Mouse (Mus musculus): ENCODE data around the gene Shc3. TPM values are rescaled to one million over a fixed set of nuclear protein-coding genes. Genes with fewer than 3 reads are reported as not detected.

Gene Shc3
- total and polyA plus RNA-seq, 3 experiments, result 0.15 to 0.40 TPM; not detected in 1

DNA sequence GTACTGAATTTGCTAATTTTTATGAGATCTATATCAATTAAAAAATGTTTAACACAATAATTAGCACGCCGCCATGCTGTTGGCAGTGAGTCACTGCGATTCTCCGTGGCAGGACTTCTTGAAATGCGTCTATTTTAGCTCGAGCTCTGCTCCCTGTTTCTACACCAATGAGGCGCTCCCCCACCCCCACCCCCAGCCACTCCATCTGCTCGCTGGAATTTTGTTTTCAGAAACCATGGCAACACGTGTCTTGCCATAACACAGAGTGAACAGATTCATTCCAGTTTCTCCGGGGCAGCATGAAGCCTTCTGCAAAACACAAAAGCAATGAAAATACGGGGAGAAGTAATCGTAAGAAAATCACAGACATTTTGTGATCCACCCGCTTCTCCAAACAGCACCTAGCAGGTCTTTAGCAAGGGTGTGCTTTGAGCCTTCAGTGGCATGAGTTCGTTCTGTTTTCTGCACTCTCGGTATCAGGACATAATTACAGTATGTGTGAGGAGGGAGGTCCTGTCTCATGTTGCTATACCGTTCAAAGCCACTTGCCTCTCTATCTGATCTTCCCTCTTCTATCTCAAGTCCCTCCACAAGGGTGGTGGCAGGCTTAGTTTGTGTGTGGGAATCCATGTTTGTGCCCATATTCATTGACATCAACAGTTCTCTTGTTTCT is 34.1 kb upstream of the Shc3 start:
- no peak overlapping the region for H3K27ac ChIP-seq (ENCODE audit: insufficient read depth, low read depth)
- peaks cover 5 to 11% of the 10 kb centered on the region in 2 experiments; a peak in 3 of 4 replicates for H3K4me1 ChIP-seq (ENCODE audit: control insufficient read depth in 1 of 2, insufficient read depth in 2 of 2)
- H3K4me3 ChIP-seq (replicated peaks in 1 of 3; ENCODE audit: low read depth in 2 of 3, low read length in 2 of 3, poor library complexity in 1 of 3), result no peak overlapping the region
- no peaks in the 10 kb centered on the region for H3K36me3 ChIP-seq (replicated peaks in 1 of 2; ENCODE audit: control insufficient read depth in 1 of 2, insufficient read depth in 1 of 2, low read length in 1 of 2)
- TF ChIP-seq ZKSCAN1 (IDR thresholded peaks at IDR 0.05; ENCODE audit: borderline replicate concordance, low read depth, low read length) (no peak), NELFE (IDR thresholded peaks at IDR 0.05; ENCODE audit: low read depth, low read length) (no peak), EP300 (IDR thresholded peaks at IDR 0.05; ENCODE audit: low read length) (no peak), MYC (IDR thresholded peaks at IDR 0.05; ENCODE audit: low read depth, low read length) (no peak), HCFC1 (IDR thresholded peaks at IDR 0.05; ENCODE audit: low read depth, low read length) (no peak), RCOR1 (conservative IDR thresholded peaks at IDR 0.05; ENCODE audit: low read depth, low read length) (no peak), SMC3 (IDR thresholded peaks at IDR 0.05; ENCODE audit: low read depth, low read length) (no peak), PAX5 (IDR thresholded peaks at IDR 0.05; ENCODE audit: low read length) (no peak), POLR2AphosphoS2 (IDR thresholded peaks at IDR 0.05; ENCODE audit: low read depth, low read length) (no peak), CTCF (conservative IDR thresholded peaks at IDR 0.05 in 1 of 2, IDR thresholded peaks at IDR 0.05 in 1 of 2; ENCODE audit: low read depth in 2 of 2, low read length in 2 of 2) (no peak), ETS1 (conservative IDR thresholded peaks at IDR 0.05; ENCODE audit: low read depth, low read length) (no peak), JUND (conservative IDR thresholded peaks at IDR 0.05; ENCODE audit: low read depth, low read length) (no peak), MAFK (IDR thresholded peaks at IDR 0.05; ENCODE audit: insufficient replicate concordance, low read length) (no peak)
- H3K79me2 ChIP-seq (replicated peaks; ENCODE audit: control insufficient read depth, extremely low read depth, insufficient read depth, poor library complexity, severe bottlenecking), result no peaks in the 10 kb centered on the region
- no peaks in the 10 kb centered on the region for H3K9me3 ChIP-seq (replicated peaks; ENCODE audit: low read length)
- dilution Hi-C loops (cut with MboI; ENCODE audit: extremely low pct_ligation_motif_present, extremely low pct_unique_long_range_greater_than_20kb, low sequenced_read_pairs), result no loop called here
- in situ Hi-C loops (cut with MboI; ENCODE audit: low pct_ligation_motif_present, low pct_unique_long_range_greater_than_20kb, low sequenced_read_pairs), result loop anchor here (25.0 kb wide), 2 partner anchors 141 to 416 kb away; no protein-coding TSS in a partner anchor
- H3K4me2 ChIP-seq (ENCODE audit: insufficient read depth, low read depth, poor library complexity, severe bottlenecking), result peak overlapping the region; percentile 21; the same call in 1 of the 2 replicates
- H3K27me3 ChIP-seq (replicated peaks), result no peaks in the 10 kb centered on the region
- no peak overlapping the region for H3K9ac ChIP-seq (ENCODE audit: insufficient read depth, low read depth)
- no peak for DNase-seq (ENCODE audit: extremely low read depth)

DNA sequence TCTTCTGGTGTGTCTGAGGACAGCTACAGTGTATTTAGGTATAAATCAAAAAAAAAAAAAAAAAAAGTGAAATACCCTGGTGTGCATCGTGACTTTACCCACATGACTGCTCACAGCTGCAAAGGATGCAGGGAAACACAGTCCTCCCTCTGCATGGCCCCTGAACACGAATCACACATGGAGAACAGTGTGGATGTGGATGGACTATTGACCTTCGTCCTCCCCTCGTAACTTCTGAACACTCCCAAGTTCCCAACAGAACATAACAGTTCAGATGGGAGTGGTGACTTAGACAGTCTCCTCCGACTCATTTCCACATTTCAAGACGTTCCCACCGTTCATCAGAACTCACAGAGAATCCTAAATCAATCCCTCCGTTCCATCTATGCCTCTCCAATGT is 33.5 kb upstream of the Shc3 start:
- H3K4me1 ChIP-seq (ENCODE audit: control insufficient read depth in 1 of 2, insufficient read depth in 2 of 2), result peaks cover 5 to 11% of the 10 kb centered on the region in 2 experiments; a peak in 3 of 4 replicates
- no peak overlapping the region for H3K9ac ChIP-seq (ENCODE audit: insufficient read depth, low read depth)
- in situ Hi-C loops (cut with MboI; ENCODE audit: low pct_ligation_motif_present, low pct_unique_long_range_greater_than_20kb, low sequenced_read_pairs), result loop anchor here (25.0 kb wide), 2 partner anchors 140 to 415 kb away; no protein-coding TSS in a partner anchor
- H3K79me2 ChIP-seq (replicated peaks; ENCODE audit: control insufficient read depth, extremely low read depth, insufficient read depth, poor library complexity, severe bottlenecking), result no peaks in the 10 kb centered on the region
- no peaks in the 10 kb centered on the region for H3K27me3 ChIP-seq (replicated peaks)
- H3K36me3 ChIP-seq (replicated peaks in 1 of 2; ENCODE audit: control insufficient read depth in 1 of 2, insufficient read depth in 1 of 2, low read length in 1 of 2), result no peaks in the 10 kb centered on the region
- H3K4me3 ChIP-seq (replicated peaks in 1 of 3; ENCODE audit: low read depth in 2 of 3, low read length in 2 of 3, poor library complexity in 1 of 3), result no peak overlapping the region
- no peak overlapping the region for H3K4me2 ChIP-seq (ENCODE audit: insufficient read depth, low read depth, poor library complexity, severe bottlenecking)
- H3K27ac ChIP-seq (ENCODE audit: insufficient read depth, low read depth), result no peak overlapping the region
- DNase-seq (ENCODE audit: extremely low read depth), result no peak
- dilution Hi-C loops (cut with MboI; ENCODE audit: extremely low pct_ligation_motif_present, extremely low pct_unique_long_range_greater_than_20kb, low sequenced_read_pairs), result no loop called here
- H3K9me3 ChIP-seq (replicated peaks; ENCODE audit: low read length), result no peaks in the 10 kb centered on the region
- TF ChIP-seq ZKSCAN1 (IDR thresholded peaks at IDR 0.05; ENCODE audit: borderline replicate concordance, low read depth, low read length) (no peak), USF1 (IDR thresholded peaks at IDR 0.05; ENCODE audit: low read depth, low read length) (no peak), MAX (IDR thresholded peaks at IDR 0.05; ENCODE audit: low read length) (no peak)

All from CH12.LX (cell line).